Mouse (Mus musculus): ENCODE results near the gene Zfp523. TPM values are rescaled to one million over a fixed set of nuclear protein-coding genes. Genes with fewer than 3 reads are reported as not detected.

Gene Zfp523
- 0.72 TPM for polyA plus RNA-seq (2014; fragmentation: Illumina TruSeq; extraction: RNeasy Lipid Tissue Mini Kit (QIAGEN cat#74804); ENCODE audit: low read depth, low replicate concordance)

DNA sequence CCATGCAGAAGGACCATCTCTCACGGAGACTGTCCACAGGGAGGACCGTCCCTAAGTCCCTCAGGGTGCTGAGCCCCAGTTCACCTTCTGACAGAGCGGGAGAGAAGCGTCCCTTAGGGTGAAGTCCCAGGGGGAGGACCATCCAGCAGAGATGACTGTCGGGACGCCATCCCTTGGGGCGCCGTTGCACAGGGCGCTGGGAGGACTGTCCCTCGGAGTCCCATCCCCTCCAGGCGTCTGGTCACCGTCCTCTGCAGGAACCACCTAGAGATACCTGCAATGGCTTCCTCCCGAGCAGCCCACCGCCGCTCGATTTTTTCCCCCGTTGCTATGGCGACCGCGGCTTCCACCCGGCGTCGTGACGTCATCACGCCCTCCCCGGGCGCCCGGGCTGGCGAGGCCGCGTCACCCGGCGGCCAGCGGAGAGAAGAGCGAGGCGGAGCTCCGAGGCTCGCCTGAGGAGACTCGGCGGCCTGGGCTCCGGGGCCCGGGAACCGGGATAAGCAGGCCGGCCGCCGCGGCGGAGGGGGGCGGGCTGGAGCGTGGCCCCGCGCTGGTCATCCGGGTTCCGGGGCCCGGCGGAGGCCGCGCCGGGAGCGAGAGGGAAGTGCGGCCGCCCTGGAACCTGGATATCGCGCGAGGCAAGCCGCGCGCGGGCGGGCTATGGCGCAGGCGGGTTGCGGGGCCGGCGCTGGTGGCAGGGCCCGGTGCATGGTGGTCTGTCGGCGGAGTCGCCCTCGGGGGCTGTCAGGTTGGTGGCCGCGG is at the start of gene Zfp523:
Zfp523 (plus strand) TSS at position 355 of the 765 bp plus-strand sequence.

DNA sequence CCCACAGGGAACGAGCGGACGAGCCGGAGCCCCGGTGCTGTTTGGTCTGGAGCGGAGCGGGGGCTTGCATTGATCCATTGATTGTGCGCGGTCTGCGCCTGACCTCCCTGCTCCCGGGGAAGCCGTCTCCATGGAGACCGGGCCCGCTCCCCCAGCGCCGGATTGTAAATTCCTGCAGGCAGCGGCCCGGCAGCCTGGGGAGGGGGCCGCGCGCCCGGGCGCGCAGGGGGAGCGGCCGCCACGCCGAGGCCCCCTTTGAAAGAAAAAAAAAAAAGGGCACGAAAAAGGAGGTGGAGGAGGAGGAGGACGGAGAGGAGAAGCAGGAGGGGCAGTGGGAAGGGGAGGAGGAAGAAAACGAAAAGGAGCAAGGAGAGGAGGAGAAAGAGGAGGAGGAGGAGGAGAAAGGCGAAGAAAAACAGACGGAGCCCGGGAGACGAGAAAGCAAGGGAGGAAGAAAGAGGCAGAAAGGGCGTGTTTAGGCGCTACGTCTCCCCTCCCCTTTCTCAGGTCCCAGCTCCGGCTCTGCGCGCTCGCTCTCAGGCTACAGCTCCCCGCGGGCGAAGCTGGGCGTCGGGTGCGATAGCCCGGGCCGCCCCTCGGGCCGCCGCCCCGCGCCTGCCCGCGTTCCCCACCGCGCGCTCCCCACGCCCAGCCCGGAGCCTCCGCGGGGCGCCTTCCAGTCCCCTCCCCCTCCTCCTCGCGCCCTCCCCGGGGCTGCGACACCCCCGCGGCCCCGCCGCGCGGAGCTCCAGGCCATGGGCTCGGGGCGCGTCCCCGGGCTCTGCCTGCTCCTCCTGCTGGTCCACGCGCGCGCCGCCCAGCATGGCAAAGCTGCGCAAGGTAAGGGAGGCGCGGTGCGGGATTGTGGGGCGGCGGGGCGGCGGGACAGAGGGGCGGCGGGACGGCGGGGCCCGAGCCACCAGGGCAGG is 34.9 kb upstream of the Zfp523 start, which contains the start of gene Scube3:
Scube3 (plus strand) TSS at position 371 of the 929 bp plus-strand sequence.

DNA sequence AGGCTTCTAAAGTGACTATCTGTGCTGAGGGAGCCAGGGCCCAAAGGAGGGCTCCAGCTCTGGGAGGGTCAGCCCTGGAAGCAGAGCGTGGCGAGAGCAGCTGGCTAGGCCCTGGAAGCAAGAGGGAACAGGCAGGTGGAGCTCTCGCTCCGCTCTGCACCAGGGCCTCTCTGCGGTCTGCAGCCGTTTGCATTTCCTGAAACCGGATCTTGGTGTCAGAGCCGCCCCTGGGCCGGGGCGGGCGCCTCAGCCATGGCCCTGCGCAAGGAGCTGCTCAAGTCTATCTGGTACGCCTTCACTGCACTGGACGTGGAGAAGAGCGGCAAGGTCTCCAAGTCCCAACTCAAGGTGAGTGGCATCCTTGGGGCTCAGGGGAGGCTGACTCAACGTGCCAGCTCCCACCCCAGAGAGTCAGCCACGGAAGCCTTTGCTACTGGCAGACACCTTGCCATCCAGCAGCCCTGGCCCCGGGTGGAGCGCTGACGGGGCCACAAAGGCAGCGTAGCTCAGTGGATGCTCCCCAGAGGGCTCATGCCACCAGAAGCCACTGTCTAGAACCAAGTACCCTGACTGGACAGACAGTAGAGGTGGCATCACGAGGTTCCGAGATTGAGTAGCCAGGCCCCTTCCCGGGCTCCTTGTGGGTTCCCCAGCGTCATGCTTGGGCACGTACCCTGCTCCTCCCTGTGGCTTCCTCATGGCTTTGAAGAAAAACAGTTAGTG is 30.8 kb downstream of the Zfp523 start, which contains the start of gene Def6:
Def6 (plus strand) TSS at position 188 of the 723 bp plus-strand sequence.

DNA sequence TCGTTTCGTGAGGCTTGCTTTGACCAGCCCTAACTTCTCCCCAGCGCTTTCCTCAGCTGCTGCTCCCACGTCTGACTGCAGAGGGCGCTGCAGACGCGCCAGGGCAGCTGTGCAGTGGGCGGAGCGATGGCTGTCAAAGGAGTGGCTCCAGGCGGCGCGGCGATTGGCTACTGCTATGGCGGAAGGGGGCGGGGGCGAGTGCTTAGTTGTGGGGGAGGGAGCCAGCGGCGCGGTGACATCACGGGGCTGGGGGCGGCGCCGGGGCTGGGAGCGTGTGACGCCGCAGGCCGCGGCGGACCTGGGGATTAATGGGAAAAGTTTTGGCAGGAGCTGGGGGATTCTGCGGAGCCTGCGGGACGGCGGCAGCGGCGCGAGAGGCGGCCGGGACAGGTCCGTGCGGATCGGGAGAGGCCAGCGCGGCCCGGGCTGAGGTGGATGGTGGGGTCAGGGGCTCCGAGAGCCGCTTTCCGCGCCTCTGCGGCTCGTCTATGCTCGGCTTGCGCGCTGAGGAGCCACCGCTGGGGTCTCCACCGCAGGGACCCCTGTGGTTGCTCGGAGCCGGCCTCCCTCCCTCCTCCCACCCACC is 55.6 kb downstream of the Zfp523 start, which contains the start of gene Ppard:
Ppard (plus strand) TSS at position 226 of the 586 bp plus-strand sequence.

Other genes with a start within 250 kb of the Zfp523 start
- gene Tcp11, start 96.5 kb upstream of the Zfp523 start, polyA plus RNA-seq (2014; fragmentation: Illumina TruSeq; extraction: RNeasy Lipid Tissue Mini Kit (QIAGEN cat#74804); ENCODE audit: low read depth, low replicate concordance) = not detected
- not detected for gene Scube3, start 35.0 kb upstream of the Zfp523 start, polyA plus RNA-seq (2014; fragmentation: Illumina TruSeq; extraction: RNeasy Lipid Tissue Mini Kit (QIAGEN cat#74804); ENCODE audit: low read depth, low replicate concordance)
- not detected for gene Def6, start 30.6 kb downstream of the Zfp523 start, polyA plus RNA-seq (2014; fragmentation: Illumina TruSeq; extraction: RNeasy Lipid Tissue Mini Kit (QIAGEN cat#74804); ENCODE audit: low read depth, low replicate concordance)
- gene Ppard, start 55.6 kb downstream of the Zfp523 start, polyA plus RNA-seq (2014; fragmentation: Illumina TruSeq; extraction: RNeasy Lipid Tissue Mini Kit (QIAGEN cat#74804); ENCODE audit: low read depth, low replicate concordance) = 0.40 TPM
- not detected for gene Fance, start 136.4 kb downstream of the Zfp523 start, polyA plus RNA-seq (2014; fragmentation: Illumina TruSeq; extraction: RNeasy Lipid Tissue Mini Kit (QIAGEN cat#74804); ENCODE audit: low read depth, low replicate concordance)
- 109 TPM for gene Rpl10a, start 151.3 kb downstream of the Zfp523 start, polyA plus RNA-seq (2014; fragmentation: Illumina TruSeq; extraction: RNeasy Lipid Tissue Mini Kit (QIAGEN cat#74804); ENCODE audit: low read depth, low replicate concordance)
- 0.50 TPM for gene Tead3, start 173.7 kb downstream of the Zfp523 start, polyA plus RNA-seq (2014; fragmentation: Illumina TruSeq; extraction: RNeasy Lipid Tissue Mini Kit (QIAGEN cat#74804); ENCODE audit: low read depth, low replicate concordance)
- not detected for gene Tulp1, start 188.1 kb downstream of the Zfp523 start, polyA plus RNA-seq (2014; fragmentation: Illumina TruSeq; extraction: RNeasy Lipid Tissue Mini Kit (QIAGEN cat#74804); ENCODE audit: low read depth, low replicate concordance)

Measured in liver, adult 10 weeks (tissue).